Mouse (Mus musculus): ENCODE results near the gene Ffar3.

DNA sequence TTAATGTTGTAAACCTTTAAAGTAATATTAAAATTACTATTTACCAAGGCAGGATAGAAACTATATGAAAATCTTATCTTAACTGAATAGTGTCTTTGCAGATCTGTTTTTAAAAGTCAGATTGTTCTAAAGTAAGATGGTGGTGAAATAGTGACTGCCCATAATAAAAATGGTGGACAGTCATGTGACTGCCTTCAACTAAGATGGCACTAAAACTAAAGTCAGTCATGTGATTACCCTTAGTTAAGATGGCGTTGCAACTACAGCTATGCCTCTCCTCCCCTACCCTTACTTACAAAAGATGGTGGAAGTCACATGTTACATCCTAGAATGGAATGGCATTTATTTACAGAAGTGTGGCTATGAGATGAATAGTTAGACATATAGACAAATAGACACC, 4.6 kb downstream of the Ffar3 start:
- no peak for TF ChIP-seq CTCF (IDR thresholded peaks at IDR 0.05; ENCODE audit: low read depth, low read length)
- no peak for TF ChIP-seq POLR2A (IDR thresholded peaks at IDR 0.05; ENCODE audit: insufficient read depth, low read length)
- TF ChIP-seq EP300 (IDR thresholded peaks at IDR 0.05; ENCODE audit: insufficient read depth, low read depth, low read length), result no peak

Measured in ES-Bruce4 (cell line).